Mouse (Mus musculus) ovary, postnatal 14 days (tissue): ENCODE measurements around the gene Htatip2.

ENCODE experiments used
- DNase-seq: peaks from one replicate; pipeline ENCODE4 v3.0.0; 2022; ENCODE audit warnings: low spot score

The Htatip2 gene

GRCm38 (mm10) chr7:49758934-49759571 is at the start of gene Htatip2:
Gene Htatip2, plus strand, starts transcription at chr7:49759115.
- peak; percentile 28 for DNase-seq

- no peak for DNase-seq
Measured at GRCm38 (mm10) chr7:49709381-49710021, 49.4 kb upstream of the Htatip2 start.

- DNase-seq: no peak
Measured at GRCm38 (mm10) chr7:49717942-49718733, 40.8 kb upstream of the Htatip2 start.

- DNase-seq: no peak
Measured at GRCm38 (mm10) chr7:49734342-49734741, 24.6 kb upstream of the Htatip2 start.

- no peak for DNase-seq
Measured at GRCm38 (mm10) chr7:49739448-49739847, 19.5 kb upstream of the Htatip2 start.

- DNase-seq: no peak
Measured at GRCm38 (mm10) chr7:49741474-49741873, 17.4 kb upstream of the Htatip2 start.

GRCm38 (mm10) chr7:49741923-49742322 is 17.0 kb upstream of the Htatip2 start:
- no peak for DNase-seq

- DNase-seq: peak; percentile 33
Measured at GRCm38 (mm10) chr7:49751148-49751547, 7.8 kb upstream of the Htatip2 start.

GRCm38 (mm10) chr7:49752730-49753506 is 6.0 kb upstream of the Htatip2 start:
- DNase-seq: no peak

- peak; percentile 48 for DNase-seq
Measured at GRCm38 (mm10) chr7:49754767-49755166, 4.1 kb upstream of the Htatip2 start.

- DNase-seq: no peak
Measured at GRCm38 (mm10) chr7:49762605-49763004, 3.7 kb downstream of the Htatip2 start.

- no peak for DNase-seq
Measured at GRCm38 (mm10) chr7:49764011-49764716, 5.2 kb downstream of the Htatip2 start.

- no peak for DNase-seq
Measured at GRCm38 (mm10) chr7:49766166-49766565, 7.3 kb downstream of the Htatip2 start.

GRCm38 (mm10) chr7:49768509-49768908 is 9.6 kb downstream of the Htatip2 start:
- DNase-seq: no peak

- DNase-seq: no peak
Measured at GRCm38 (mm10) chr7:49774396-49774795, 15.5 kb downstream of the Htatip2 start.

GRCm38 (mm10) chr7:49777585-49777984 is 18.7 kb downstream of the Htatip2 start:
- no peak for DNase-seq

GRCm38 (mm10) chr7:49778114-49778901 is 19.4 kb downstream of the Htatip2 start, which contains the start of gene Prmt3:
Gene Prmt3, plus strand, starts transcription at chr7:49778346.
- DNase-seq: peak; percentile 98

GRCm38 (mm10) chr7:49778904-49779615 is 20.1 kb downstream of the Htatip2 start:
- no peak for DNase-seq

GRCm38 (mm10) chr7:49783017-49783416 is 24.1 kb downstream of the Htatip2 start:
- no peak for DNase-seq

GRCm38 (mm10) chr7:49785141-49785540 is 26.2 kb downstream of the Htatip2 start:
- DNase-seq: no peak
